Mouse (Mus musculus) embryonic facial prominence, embryonic 12.5 days (tissue): ENCODE measurements around the gene Gorasp2. TPM values are rescaled to one million over a fixed set of nuclear protein-coding genes. Genes with fewer than 3 reads are reported as not detected.

Experiments used
- ATAC-seq: fragments of 200-750 bp; cut with Nextera tagmentation; 2 replicates; pipeline ENCODE4 v1.8.0; 2017; ENCODE audit not compliant: insufficient number of reproducible peaks, insufficient read depth, low FRiP score, low TSS enrichment
- H3K27ac ChIP-seq: fragments of 300-500 bp; sonication (generic); 2 replicates; pipeline ENCODE4 v1.5.1; 2016; ENCODE audit warnings: mild to moderate bottlenecking
- H3K27me3 ChIP-seq: fragments of 300-500 bp; sonication (generic); 2 replicates; pipeline ENCODE4 v1.6.1; 2016; ENCODE audit warnings: mild to moderate bottlenecking, moderate library complexity
- H3K36me3 ChIP-seq: fragments of 300-500 bp; sonication (generic); 2 replicates; pipeline ENCODE4 v1.6.1; 2016; ENCODE audit warnings: mild to moderate bottlenecking
- H3K4me1 ChIP-seq: fragments of 300-500 bp; sonication (generic); 2 replicates; pipeline ENCODE4 v1.6.1; 2016
- H3K4me2 ChIP-seq: fragments of 300-500 bp; sonication (generic); replicated peaks from 2 replicates; pipeline ENCODE4 v1.6.1; 2016; ENCODE audit warnings: mild to moderate bottlenecking, moderate library complexity
- H3K4me3 ChIP-seq: fragments of 300-500 bp; sonication (generic); 2 replicates; pipeline ENCODE4 v1.5.1; 2016; ENCODE audit warnings: mild to moderate bottlenecking
- H3K9ac ChIP-seq: fragments of 300-500 bp; sonication (generic); 2 replicates; pipeline ENCODE4 v1.6.1; 2016; ENCODE audit warnings: mild to moderate bottlenecking, moderate library complexity
- H3K9me3 ChIP-seq: fragments of 300-500 bp; sonication (generic); 2 replicates; pipeline ENCODE4 v1.6.1; 2016; ENCODE audit warnings: mild to moderate bottlenecking, moderate library complexity
- WGBS: fragments of 180-500 bp; shearing (Covaris S2); methylation state at CpG from one replicate; pipeline ENCODE4 v1.1.7; 2016; 5-methylcytosine and 5-hydroxymethylcytosine counted together
- polyA plus RNA-seq: library from polyadenylated mRNA; unstranded; fragments of >200 nt; fragmentation: Nextera tagmentation; extraction: Ambion mirVana; gene quantifications from 2 replicates; pipeline ENCODE4 v1.2.1, GENCODE M21; 2016

The Gorasp2 gene
- polyA plus RNA-seq = 149 and 150 TPM in 2 replicates

DNA sequence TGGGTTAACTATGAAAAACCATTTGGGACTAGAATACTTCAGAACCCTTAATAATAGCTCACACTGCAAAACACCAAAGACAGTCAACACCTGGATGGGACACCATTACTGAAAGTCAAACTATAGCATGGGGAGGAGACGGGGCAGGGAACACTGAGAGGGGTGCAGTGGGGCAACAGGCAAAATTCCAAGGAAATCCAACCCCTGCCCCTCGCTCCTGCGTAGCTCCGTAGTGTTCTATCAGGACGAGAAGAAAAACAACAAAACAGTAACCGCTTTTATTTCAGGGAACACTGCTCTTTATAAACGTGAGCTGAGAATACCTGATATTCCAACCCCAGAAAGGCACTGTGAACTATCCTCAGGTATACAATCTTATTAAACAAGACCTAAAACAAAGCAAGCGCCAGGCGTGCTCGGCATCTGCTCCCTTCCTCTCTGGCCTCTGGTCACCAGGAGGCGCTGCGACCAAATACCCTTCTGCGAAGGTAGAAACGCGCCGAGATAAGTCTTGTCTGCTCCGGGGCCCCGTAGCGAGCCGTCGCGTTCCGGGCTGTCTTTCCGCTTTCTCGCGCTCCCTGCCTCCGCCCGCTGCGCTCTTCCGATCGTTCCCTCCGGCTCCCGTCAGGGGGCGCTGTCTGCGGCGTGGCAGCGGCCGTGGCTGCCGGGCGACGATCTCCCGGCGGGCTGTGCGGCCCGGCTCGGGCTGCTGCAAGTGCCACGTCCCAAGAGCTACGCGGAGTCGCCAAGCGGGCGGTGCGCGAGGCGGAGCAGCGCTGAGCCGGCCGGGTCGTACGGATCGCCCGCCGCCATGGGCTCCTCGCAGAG, at the start of gene Gorasp2:
Gene Gorasp2, plus strand, starts transcription at position 690 of the 828 bp plus-strand sequence.
- H3K27me3 ChIP-seq = no peaks in the 10 kb centered on the region
- peaks cover 16% of the 10 kb centered on the region for H3K4me1 ChIP-seq
- H3K4me2 ChIP-seq = peak within 1 kb of the TSS; percentile 83
- peak within 1 kb of the TSS; percentile 84 for H3K27ac ChIP-seq
- peak within 1 kb of the TSS; percentile 93 for H3K4me3 ChIP-seq
- peak within 1 kb of the TSS; percentile 93 for H3K9ac ChIP-seq
- no peaks in the 10 kb centered on the region for H3K9me3 ChIP-seq
- no peaks in the 10 kb centered on the region for H3K36me3 ChIP-seq
- under 1% methylated on average over 63 of the region's 64 CpGs for WGBS
- ATAC-seq = peak; percentile 93

DNA sequence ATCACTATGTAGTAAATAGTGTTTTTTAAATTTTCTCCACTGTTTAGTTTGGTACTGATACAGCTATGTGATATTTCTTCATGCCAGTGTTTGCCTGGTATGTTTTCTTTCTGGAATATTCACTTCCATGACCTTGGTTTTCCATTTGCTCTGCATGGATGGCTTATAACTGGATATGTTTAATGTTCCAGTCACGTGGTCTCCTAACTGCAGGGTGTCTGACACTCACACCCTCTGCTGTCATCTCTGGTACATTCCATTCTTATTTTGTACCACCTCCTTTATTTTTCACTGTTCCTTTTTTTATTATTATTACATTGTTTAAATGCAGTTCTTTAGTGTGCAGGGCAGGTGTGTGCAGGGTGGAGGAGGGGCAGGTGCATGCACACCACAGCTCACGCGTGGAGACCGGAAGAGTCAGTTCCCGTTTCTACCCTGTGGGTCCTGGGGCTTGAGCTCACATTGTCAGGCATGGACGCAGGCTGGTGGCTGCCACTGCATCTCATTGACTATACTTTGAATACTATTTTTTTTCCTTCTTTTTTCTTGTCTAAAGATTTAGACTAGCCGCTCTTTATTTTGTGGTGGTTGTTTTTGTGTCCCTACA, 46.5 kb upstream of the Gorasp2 start:
- Histone ChIP-seq H3K4me3 (no peak overlapping the region), H3K27ac (no peak overlapping the region), H3K9ac (no peak overlapping the region), H3K27me3 (no peaks in the 10 kb centered on the region), H3K4me1 (no peaks in the 10 kb centered on the region), H3K9me3 (no peaks in the 10 kb centered on the region), H3K36me3 (no peaks in the 10 kb centered on the region), H3K4me2 (no peak overlapping the region)
- ATAC-seq = no peak
- WGBS = 77% methylated on average over 7 of the region's 7 CpGs

DNA sequence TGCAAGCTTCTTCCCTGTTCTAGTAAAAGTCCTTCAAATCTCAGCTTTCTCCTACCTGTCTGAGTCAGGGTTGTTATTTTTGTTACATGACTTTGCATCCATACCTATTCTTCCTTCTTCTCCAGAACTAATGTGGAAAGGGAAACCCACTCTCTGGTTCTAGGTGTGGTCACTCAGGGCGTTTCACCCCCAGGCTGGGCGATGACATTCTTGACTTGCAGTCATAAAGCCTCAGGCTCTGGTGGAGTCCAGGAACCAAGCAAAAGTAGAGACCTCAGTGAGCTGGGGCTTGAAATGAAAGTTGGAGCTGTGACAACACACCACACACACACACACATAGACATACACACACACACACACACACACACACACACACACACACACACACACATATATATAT, 45.3 kb upstream of the Gorasp2 start:
- no peak overlapping the region for H3K9ac ChIP-seq
- no peaks in the 10 kb centered on the region for H3K4me1 ChIP-seq
- no peaks in the 10 kb centered on the region for H3K36me3 ChIP-seq
- no peak for ATAC-seq
- H3K4me2 ChIP-seq = no peak overlapping the region
- H3K27me3 ChIP-seq = no peaks in the 10 kb centered on the region
- no peak overlapping the region for H3K27ac ChIP-seq
- H3K9me3 ChIP-seq = no peaks in the 10 kb centered on the region
- WGBS = 80% methylated on average over 2 of the region's 2 CpGs
- H3K4me3 ChIP-seq = no peak overlapping the region

DNA sequence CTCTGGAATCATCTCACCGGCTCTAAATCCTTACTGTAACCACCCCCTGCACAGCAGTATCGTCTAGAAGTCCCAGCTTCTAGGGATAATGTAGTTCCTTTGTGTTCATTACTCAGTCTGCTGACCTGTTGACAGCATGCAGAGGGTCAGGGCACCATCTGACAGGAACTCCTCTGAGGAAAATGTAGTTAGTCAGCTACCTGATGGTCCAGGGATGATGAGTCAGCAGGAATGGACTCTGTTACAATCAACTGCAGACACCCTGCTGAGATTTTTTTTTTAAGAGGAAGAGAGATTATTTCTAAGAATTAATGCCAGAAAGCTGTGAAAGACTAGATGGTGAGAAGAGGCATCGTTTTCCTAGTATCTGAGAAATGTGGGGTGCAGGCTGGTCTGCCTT, 44.8 kb upstream of the Gorasp2 start:
- Histone ChIP-seq H3K4me1 (no peaks in the 10 kb centered on the region), H3K27ac (no peak overlapping the region), H3K27me3 (no peaks in the 10 kb centered on the region), H3K9me3 (no peaks in the 10 kb centered on the region), H3K36me3 (no peaks in the 10 kb centered on the region), H3K4me3 (no peak overlapping the region), H3K4me2 (no peak overlapping the region), H3K9ac (no peak overlapping the region)
- ATAC-seq = no peak
- 61% methylated on average over 3 of the region's 3 CpGs for WGBS

DNA sequence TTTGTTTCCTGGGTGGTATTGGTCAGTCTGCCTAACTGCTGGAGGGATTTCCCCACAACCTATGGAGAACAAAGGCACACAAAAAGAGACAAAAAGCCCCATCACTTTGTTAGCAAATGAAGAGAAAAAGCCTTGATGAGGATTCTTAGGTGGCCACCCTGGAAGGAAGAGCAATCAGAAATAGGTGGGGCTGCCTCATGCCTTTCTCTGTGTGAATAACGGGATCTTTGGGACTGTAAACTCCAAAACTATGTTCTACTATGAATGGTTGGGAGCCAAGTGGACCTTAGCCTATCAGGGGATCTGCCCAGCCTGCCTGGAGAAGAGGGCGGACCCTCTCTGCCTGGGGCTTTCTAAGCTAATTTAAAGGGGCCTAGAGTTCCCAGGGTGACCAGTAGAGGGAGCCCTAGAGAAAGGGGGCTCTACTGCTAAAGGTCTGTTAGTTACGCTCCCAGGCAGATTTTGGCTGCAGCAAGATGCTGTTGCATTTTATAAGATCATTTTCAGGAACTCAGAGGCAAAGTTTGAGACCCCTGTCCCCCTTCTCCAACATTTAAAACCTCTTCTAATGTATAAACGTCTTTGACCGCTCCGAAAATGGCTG, 42.0 kb upstream of the Gorasp2 start:
- Histone ChIP-seq H3K9ac (no peak overlapping the region), H3K36me3 (no peaks in the 10 kb centered on the region), H3K4me3 (no peak overlapping the region), H3K27ac (no peak overlapping the region), H3K27me3 (no peaks in the 10 kb centered on the region), H3K4me2 (no peak overlapping the region), H3K4me1 (no peaks in the 10 kb centered on the region), H3K9me3 (no peaks in the 10 kb centered on the region)
- ATAC-seq = no peak
- WGBS = 89% methylated on average over 6 of the region's 6 CpGs

DNA sequence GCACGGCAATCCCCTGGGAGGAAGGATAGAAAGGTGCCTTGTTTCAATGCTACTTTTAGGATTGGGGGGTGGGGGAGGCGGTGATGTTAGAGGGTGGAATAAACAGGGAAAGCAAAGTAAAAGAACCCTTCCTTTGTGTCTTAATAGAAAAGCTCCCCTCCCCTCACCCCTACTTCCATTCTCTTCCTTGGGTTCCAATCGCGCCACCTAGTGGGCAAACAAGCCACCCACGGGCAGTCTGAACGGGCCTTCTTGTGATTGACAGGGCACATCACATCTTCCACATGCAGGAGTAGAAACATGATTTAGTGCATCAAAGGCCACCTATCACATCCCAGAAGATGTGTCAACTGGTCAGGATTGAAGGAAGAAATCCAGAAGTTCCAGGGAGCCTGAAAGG, 41.2 kb upstream of the Gorasp2 start:
- ATAC-seq = no peak
- no peaks in the 10 kb centered on the region for H3K9me3 ChIP-seq

DNA sequence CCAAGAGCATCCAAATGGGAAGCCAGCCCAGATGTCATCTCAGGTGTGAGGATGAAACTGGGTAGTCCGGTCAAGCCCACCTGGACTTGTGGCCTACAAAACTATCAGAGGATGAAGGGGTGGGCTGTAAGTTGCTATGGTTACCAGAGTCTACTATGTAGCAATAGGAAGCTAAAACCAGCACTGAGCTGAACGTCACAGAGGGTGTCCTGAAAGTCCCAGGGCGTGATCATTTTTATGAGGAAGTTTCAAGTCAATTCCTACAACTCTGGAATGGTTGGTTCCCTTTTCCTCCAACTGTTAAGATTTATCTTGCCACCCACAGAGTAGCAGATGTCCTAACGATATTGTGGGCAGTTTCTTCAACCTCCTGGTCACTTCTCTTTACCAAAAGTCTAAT, 39.1 kb upstream of the Gorasp2 start:
- no peak for ATAC-seq
- no peak overlapping the region for H3K4me2 ChIP-seq
- WGBS = 77% methylated on average over 4 of the region's 4 CpGs
- no peaks in the 10 kb centered on the region for H3K27me3 ChIP-seq
- no peak overlapping the region for H3K27ac ChIP-seq
- no peak overlapping the region for H3K9ac ChIP-seq
- H3K36me3 ChIP-seq = no peaks in the 10 kb centered on the region
- H3K4me3 ChIP-seq = no peak overlapping the region
- no peaks in the 10 kb centered on the region for H3K4me1 ChIP-seq
- H3K9me3 ChIP-seq = no peaks in the 10 kb centered on the region

More for the DNA sequence above, 41.2 kb upstream of the Gorasp2 start:
- Histone ChIP-seq H3K27ac (0 out of 2 replicates have a peak overlapping the region, but pooled peaks have one; percentile 2), H3K9ac (no peak overlapping the region), H3K4me3 (no peak overlapping the region), H3K4me1 (no peaks in the 10 kb centered on the region), H3K27me3 (no peaks in the 10 kb centered on the region), H3K4me2 (no peak overlapping the region), H3K36me3 (no peaks in the 10 kb centered on the region)
- WGBS = 15% methylated on average over 6 of the region's 6 CpGs

DNA sequence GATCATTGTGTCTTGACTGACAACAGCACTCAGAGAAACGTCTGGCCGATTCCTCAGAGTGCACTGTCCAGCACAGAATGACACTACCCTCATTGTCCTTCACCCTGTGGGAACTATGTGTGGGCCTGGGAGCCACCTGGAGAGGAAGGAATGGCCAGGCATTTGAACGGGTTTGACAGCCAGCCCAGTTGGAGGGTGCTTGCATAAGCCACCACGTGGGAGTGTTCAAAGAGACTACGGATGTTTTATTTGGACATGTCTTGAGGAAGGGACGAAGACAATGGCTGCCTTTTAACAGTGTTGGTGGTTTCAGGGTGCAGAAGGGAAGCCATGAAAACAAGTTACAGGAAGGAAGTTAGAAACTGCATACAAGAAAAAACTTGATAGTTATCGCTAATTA, 35.6 kb upstream of the Gorasp2 start:
- no peak overlapping the region for H3K9ac ChIP-seq
- no peaks in the 10 kb centered on the region for H3K27me3 ChIP-seq
- H3K9me3 ChIP-seq = no peaks in the 10 kb centered on the region
- 50% methylated on average over 7 of the region's 7 CpGs for WGBS
- no peak overlapping the region for H3K4me2 ChIP-seq
- peaks cover 11% of the 10 kb centered on the region; the same call in 1 of the 2 replicates for H3K4me1 ChIP-seq
- H3K36me3 ChIP-seq = no peaks in the 10 kb centered on the region
- H3K4me3 ChIP-seq = no peak overlapping the region
- no peak overlapping the region for H3K27ac ChIP-seq
- no peak for ATAC-seq

DNA sequence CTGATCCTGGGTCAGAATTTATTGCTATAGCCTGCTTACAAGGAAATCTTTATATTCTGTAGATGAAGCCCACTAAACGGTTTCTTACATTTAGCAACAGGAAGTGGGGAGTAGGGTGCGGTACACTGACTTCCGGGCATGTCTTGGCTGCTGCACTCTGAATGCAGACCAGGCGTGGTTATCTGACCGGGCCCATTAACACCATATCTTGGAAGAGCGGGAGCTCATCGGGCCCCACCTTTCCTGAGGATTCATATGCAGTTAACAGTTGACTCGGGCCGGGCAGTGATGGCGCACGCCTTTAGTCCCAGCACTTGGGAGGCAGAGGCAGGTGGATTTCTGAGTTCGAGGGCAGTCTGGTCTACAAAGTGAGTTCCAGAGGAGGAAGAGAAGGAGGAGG, 33.0 kb upstream of the Gorasp2 start:
- WGBS = 91% methylated on average over 12 of the region's 12 CpGs
- Histone ChIP-seq H3K4me2 (no peak overlapping the region), H3K27ac (no peak overlapping the region)

DNA sequence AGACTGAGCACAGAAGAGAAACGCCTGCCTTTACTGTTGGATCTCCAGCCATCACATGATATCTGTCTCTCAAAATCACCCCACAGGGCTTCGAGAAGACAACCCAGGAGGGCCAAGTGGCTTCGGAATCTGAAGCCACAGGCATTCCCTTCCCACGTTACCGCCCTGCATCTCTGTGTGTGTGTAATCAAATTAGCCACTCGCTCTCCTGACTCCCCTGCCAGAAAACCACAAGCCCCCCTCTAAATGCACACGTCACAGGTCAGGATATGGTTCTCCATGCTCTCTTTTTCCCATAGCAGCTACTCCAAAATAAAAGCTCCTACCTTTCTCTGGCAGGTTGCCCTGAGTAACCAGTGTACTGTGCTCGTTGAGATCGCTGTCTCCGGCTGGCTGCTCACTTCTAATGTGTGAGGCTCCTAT, 32.0 kb upstream of the Gorasp2 start:
- peak overlapping the region; percentile 45 for H3K4me2 ChIP-seq
- no peaks in the 10 kb centered on the region for H3K36me3 ChIP-seq
- no peaks in the 10 kb centered on the region for H3K27me3 ChIP-seq
- H3K4me1 ChIP-seq = peaks cover 11% of the 10 kb centered on the region; the same call in 1 of the 2 replicates
- peak; percentile 91 for ATAC-seq
- H3K4me3 ChIP-seq = peak overlapping the region; percentile 24
- WGBS = 3% methylated on average over 10 of the region's 10 CpGs
- no peak overlapping the region for H3K9ac ChIP-seq
- H3K9me3 ChIP-seq = no peaks in the 10 kb centered on the region
- peak overlapping the region; percentile 60; the same call in 1 of the 2 replicates for H3K27ac ChIP-seq

More for the DNA sequence above, 33.0 kb upstream of the Gorasp2 start:
- H3K4me1 ChIP-seq = peaks cover 11% of the 10 kb centered on the region; the same call in 1 of the 2 replicates
- no peak for ATAC-seq
- H3K4me3 ChIP-seq = no peak overlapping the region
- H3K9me3 ChIP-seq = no peaks in the 10 kb centered on the region
- no peaks in the 10 kb centered on the region for H3K36me3 ChIP-seq
- H3K9ac ChIP-seq = no peak overlapping the region
- no peaks in the 10 kb centered on the region for H3K27me3 ChIP-seq

DNA sequence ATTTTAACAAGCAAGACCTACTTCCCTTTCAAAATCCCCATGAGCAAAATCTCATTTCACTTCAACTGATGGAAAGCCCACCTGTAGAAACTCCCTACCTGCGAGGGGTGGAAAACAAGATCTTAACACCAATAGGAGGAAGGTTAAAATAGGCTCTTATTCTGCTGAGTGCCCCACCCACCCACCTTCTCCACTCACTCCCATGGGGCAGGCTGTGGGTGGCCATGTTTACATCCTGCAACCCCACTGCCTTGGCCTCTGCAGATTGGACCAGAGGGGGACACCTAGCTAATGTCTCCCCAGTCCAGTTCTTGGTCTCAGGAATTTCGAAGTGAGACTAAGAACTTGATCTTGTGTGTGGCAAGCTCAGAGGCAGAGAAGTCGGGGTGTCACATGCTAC, 31.5 kb upstream of the Gorasp2 start:
- 53% methylated on average over 3 of the region's 3 CpGs for WGBS
- Histone ChIP-seq H3K4me3 (no peak overlapping the region), H3K4me2 (peak overlapping the region; percentile 45), H3K27me3 (no peaks in the 10 kb centered on the region), H3K27ac (no peak overlapping the region), H3K36me3 (no peaks in the 10 kb centered on the region), H3K9me3 (no peaks in the 10 kb centered on the region), H3K9ac (no peak overlapping the region), H3K4me1 (peaks cover 11% of the 10 kb centered on the region; the same call in 1 of the 2 replicates)
- 0 out of 2 replicates have a peak, but pooled peaks have one; percentile 49 for ATAC-seq
